Mouse (Mus musculus) kidney, adult 2 months (tissue): Measurements from ENCODE around the gene Clca2.

Source experiments
- CTCF ChIP-seq: fragments of 200-500 bp; conservative IDR thresholded peaks from 2 replicates; pipeline ENCODE4 v1.5.1; 2011; ENCODE audit warnings: low read depth, mild to moderate bottlenecking, control low read depth, low read length, moderate library complexity, mixed read lengths; ENCODE audit not compliant: insufficient read depth, insufficient read length
- POLR2A ChIP-seq: fragments of 200-500 bp; IDR thresholded peaks from one replicate; pipeline ENCODE4 v1.6.1; 2011; ENCODE audit warnings: low read depth, low read length, control low read depth

GRCm38 (mm10) chr3:145143856-145144255, 44.6 kb upstream of the Clca2 start:
- TF ChIP-seq POLR2A (no peak), CTCF (no peak)
